Mouse (Mus musculus): ENCODE results near the gene Nedd8. TPM values are rescaled to one million over a fixed set of nuclear protein-coding genes. Genes with fewer than 3 reads are reported as not detected.

The Nedd8 gene
- polyA plus RNA-seq, 1 experiment from 2014 or later = 231 TPM

DNA sequence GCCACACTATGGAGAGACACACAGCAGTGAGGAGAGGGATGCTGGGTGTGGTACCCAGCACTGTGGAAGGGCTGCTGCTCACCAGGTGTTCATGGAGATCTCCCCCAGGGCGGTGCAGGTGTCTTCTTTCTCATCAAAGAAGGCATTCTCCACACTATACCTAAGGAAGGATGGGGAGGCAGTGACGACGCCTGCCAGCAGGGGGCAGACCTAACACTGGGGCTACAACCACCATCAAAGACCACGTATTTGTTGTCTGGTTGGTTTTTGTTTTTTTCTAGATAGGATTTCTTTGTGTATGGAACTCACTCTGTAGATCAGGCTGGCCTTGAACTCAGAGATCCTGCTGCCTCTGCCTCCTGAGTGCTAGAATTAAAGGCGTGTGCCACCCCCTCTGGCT, 42.6 kb downstream of the Nedd8 start:
- Histone ChIP-seq H3K9me3 (ENCODE audit: low read length) (no peaks in the 10 kb centered on the region), H3K4me3 (ENCODE audit: low read depth, low read length) (no peak overlapping the region), H3K36me3 (replicated peaks; ENCODE audit: insufficient read depth, low read length) (peaks cover 71% of the 10 kb centered on the region), H3K4me2 (ENCODE audit: low read depth, low read length) (no peak overlapping the region), H3K27me3 (ENCODE audit: insufficient read depth, low read length) (no peaks in the 10 kb centered on the region), H3K4me1 (ENCODE audit: insufficient read depth) (no peaks in the 10 kb centered on the region), H3K9ac (replicated peaks) (no peak overlapping the region), H3K27ac (ENCODE audit: low read depth) (no peak overlapping the region)
- WGBS (ENCODE audit: insufficient replicate concordance) = 45% methylated on average over 5 of the region's 5 CpGs
- TF ChIP-seq CTCF (IDR thresholded peaks at IDR 0.05; ENCODE audit: low read depth) (peak; percentile 90), EP300 (IDR thresholded peaks at IDR 0.05; ENCODE audit: low read depth) (no peak)
- peak; percentile 78 for DNase-seq
- peak; percentile 35; the same call in 1 of the 2 replicates for ATAC-seq

DNA sequence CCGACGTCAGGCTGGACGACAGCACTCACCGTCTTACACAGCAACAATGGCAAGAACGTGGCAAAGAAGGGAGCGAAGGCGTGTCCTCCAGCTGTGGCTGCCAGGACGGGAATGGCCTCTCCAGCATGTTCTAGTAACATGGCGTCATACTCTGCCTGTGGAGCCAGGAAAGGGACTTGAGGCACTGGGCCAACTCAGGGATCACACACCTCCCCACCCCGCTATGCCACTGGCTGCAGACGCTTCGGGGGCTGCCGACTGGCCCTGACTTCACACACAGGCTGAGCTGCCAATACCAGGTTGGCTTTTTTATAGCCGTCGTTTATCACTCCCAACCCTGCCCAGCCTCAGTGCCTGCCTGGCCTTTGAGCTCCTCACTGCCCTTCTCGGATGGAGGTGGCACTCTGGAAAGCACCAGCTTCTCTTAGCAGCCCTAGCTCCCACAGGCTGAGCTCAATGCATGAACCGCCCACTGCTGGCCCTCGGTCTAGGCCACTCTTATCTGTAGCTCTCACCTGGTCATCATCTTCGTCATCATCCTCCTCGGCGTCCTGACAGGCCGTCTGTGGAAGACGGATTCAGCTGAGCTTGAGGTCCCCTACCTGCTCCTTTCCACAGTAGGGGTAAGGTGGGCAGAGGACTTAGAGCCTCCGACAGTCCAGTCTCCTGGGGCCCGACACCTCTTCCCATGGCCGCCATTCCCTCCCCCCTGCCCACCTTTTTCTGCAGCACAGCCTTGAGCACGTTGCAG, 43.7 kb downstream of the Nedd8 start:
- Histone ChIP-seq H3K4me3 (ENCODE audit: low read depth, low read length) (no peak overlapping the region), H3K9me3 (ENCODE audit: low read length) (no peaks in the 10 kb centered on the region), H3K4me1 (ENCODE audit: insufficient read depth) (no peaks in the 10 kb centered on the region), H3K27ac (ENCODE audit: low read depth) (no peak overlapping the region), H3K9ac (replicated peaks) (no peak overlapping the region), H3K4me2 (ENCODE audit: low read depth, low read length) (no peak overlapping the region), H3K27me3 (ENCODE audit: insufficient read depth, low read length) (no peaks in the 10 kb centered on the region), H3K36me3 (replicated peaks; ENCODE audit: insufficient read depth, low read length) (peaks cover 61% of the 10 kb centered on the region)
- TF ChIP-seq EP300 (IDR thresholded peaks at IDR 0.05; ENCODE audit: low read depth) (no peak), CTCF (IDR thresholded peaks at IDR 0.05; ENCODE audit: low read depth) (no peak)
- 85% methylated on average over 27 of the region's 27 CpGs for WGBS (ENCODE audit: insufficient replicate concordance)
- ATAC-seq = peak; percentile 62
- DNase-seq = no peak

DNA sequence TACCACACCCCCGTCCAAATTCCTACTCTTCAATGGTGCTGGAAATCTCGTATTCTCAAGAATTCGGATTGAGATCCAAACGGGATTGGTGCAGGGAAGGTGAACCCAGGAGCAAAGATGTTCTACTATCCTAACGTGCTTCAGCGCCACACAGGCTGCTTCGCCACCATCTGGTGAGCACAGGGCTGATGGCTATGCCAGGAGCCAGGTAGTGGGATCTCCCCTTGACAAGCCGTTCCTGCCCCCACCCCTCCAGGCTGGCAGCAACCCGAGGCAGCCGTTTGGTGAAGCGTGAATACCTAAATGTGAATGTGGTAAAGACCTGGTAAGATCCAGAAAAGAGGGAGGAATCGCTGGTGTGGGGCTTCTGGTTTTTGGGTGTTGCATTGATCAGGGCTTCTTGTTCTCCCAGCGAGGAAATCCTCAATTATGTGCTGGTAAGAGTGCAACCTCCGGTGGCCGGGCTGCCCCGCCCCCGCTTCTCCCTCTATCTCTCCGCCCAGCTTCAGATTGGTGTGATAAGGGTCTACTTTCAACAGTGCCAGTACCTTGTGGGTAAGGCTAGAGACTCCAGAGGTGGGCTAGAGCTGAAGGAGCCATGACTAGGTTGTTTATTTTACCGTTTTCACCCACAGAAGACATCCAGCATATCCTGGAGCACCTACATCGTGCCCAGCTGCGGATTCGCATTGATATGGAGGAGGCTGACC, 53.3 kb downstream of the Nedd8 start:
- Histone ChIP-seq H3K9me3 (ENCODE audit: low read length) (no peaks in the 10 kb centered on the region), H3K4me1 (ENCODE audit: insufficient read depth) (peaks cover 21% of the 10 kb centered on the region), H3K4me2 (ENCODE audit: low read depth, low read length) (peak overlapping the region; percentile 72), H3K36me3 (replicated peaks; ENCODE audit: insufficient read depth, low read length) (no peaks in the 10 kb centered on the region; the same call in 1 of the 2 replicates), H3K4me3 (ENCODE audit: low read depth, low read length) (peak overlapping the region; percentile 39), H3K9ac (replicated peaks) (peak overlapping the region; percentile 50), H3K27ac (ENCODE audit: low read depth) (0 out of 2 replicates have a peak overlapping the region, but pooled peaks have one; percentile 22), H3K27me3 (ENCODE audit: insufficient read depth, low read length) (peaks cover 8% of the 10 kb centered on the region; the same call in 1 of the 2 replicates)
- 26% methylated on average over 22 of the region's 22 CpGs for WGBS (ENCODE audit: insufficient replicate concordance)
- peak; percentile 32 for ATAC-seq
- peak; percentile 45 for DNase-seq
- TF ChIP-seq EP300 (IDR thresholded peaks at IDR 0.05; ENCODE audit: low read depth) = peak; percentile 77
- no peak for TF ChIP-seq CTCF (IDR thresholded peaks at IDR 0.05; ENCODE audit: low read depth)

DNA sequence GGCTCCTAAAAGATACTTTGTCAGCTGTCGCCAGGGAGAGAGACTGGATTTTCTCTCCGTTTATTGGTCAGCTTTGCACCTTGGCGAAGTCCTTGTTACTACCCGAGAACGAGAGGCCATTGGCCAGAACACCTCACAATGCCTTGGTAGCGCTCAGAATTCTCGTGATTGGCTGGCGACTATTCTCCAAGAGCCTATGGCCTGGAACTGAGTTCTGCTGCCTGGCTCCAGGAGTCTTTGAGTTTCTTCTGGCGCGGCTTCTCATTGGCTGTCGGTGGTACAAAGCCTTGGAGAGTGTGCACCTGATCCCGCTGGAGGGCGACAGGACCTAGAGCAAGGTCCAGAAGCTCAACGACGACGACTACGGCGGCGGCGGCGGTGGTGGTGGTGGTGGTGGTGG, 54.1 kb downstream of the Nedd8 start, which contains the start of gene Rec8:
Gene Rec8, plus strand, starts transcription at position 216 of the 400 bp plus-strand sequence.
- H3K4me3 ChIP-seq (ENCODE audit: low read depth, low read length) = peak within 1 kb of the TSS; percentile 39
- peak; percentile 71 for ATAC-seq
- peak within 1 kb of the TSS; percentile 22; the same call in 1 of the 2 replicates for H3K27ac ChIP-seq (ENCODE audit: low read depth)
- H3K4me1 ChIP-seq (ENCODE audit: insufficient read depth) = peaks cover 21% of the 10 kb centered on the region
- peak; percentile 62 for DNase-seq
- peaks cover 8% of the 10 kb centered on the region; the same call in 1 of the 2 replicates for H3K27me3 ChIP-seq (ENCODE audit: insufficient read depth, low read length)
- TF ChIP-seq EP300 (IDR thresholded peaks at IDR 0.05; ENCODE audit: low read depth) (no peak), CTCF (IDR thresholded peaks at IDR 0.05; ENCODE audit: low read depth) (peak; percentile 45)
- peak within 1 kb of the TSS; percentile 50 for H3K9ac ChIP-seq (replicated peaks)
- WGBS (ENCODE audit: insufficient replicate concordance) = 28% methylated on average over 21 of the region's 21 CpGs
- H3K36me3 ChIP-seq (replicated peaks; ENCODE audit: insufficient read depth, low read length) = no peaks in the 10 kb centered on the region
- H3K4me2 ChIP-seq (ENCODE audit: low read depth, low read length) = peak within 1 kb of the TSS; percentile 72
- H3K9me3 ChIP-seq (ENCODE audit: low read length) = no peaks in the 10 kb centered on the region

DNA sequence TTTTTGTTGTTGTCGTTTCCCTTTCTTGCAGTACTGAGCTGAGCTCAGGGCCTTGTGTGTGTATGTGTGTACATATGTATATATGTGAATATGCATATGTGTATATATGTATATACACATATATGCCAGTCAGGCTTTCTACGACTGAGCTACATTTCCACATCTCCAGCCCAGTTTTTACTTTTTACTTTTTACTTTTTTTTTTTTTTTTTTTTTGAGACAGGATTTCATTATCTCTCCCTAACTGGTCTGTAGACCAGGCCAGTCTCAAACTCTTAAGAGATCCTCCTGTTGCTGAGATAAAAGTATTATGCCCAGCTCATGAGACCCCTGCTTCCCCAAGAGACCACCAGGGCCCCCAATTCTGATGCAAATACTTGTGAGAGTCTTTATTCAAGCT, 55.1 kb downstream of the Nedd8 start:
- WGBS (ENCODE audit: insufficient replicate concordance) = 70% methylated on average over 2 of the region's 2 CpGs
- TF ChIP-seq EP300 (IDR thresholded peaks at IDR 0.05; ENCODE audit: low read depth) (no peak), CTCF (IDR thresholded peaks at IDR 0.05; ENCODE audit: low read depth) (no peak)
- H3K9ac ChIP-seq (replicated peaks) = no peak overlapping the region

DNA sequence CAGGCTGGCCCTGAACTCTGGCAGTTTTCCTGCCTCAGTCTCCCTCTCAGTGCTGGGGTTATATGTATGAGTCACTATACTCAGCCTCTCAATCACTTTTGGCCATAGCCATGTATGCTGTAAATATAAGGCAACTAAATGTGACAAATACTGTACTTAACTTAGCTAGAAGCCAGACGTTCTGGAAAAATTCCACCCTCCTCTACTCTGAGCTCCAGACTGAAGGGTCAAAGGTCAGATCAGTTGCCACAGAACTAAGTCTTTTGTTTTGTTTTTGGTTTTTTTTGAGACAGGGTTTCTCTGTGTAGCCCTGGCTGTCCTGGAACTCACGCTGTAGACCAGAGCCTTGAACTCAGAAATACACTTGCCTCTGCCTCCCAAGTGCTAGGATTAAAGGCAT, 56.0 kb downstream of the Nedd8 start:
- peak overlapping the region; percentile 48; the same call in 1 of the 2 replicates for H3K27ac ChIP-seq (ENCODE audit: low read depth)
- WGBS (ENCODE audit: insufficient replicate concordance) = 56% methylated on average over 2 of the region's 2 CpGs

More for the DNA sequence above, 55.1 kb downstream of the Nedd8 start:
- H3K9me3 ChIP-seq (ENCODE audit: low read length) = no peaks in the 10 kb centered on the region
- no peak overlapping the region for H3K4me2 ChIP-seq (ENCODE audit: low read depth, low read length)
- DNase-seq = no peak
- H3K4me1 ChIP-seq (ENCODE audit: insufficient read depth) = peaks cover 21% of the 10 kb centered on the region
- H3K27ac ChIP-seq (ENCODE audit: low read depth) = no peak overlapping the region; the same call in 1 of the 2 replicates
- no peaks in the 10 kb centered on the region for H3K36me3 ChIP-seq (replicated peaks; ENCODE audit: insufficient read depth, low read length)
- ATAC-seq = no peak
- H3K27me3 ChIP-seq (ENCODE audit: insufficient read depth, low read length) = peaks cover 8% of the 10 kb centered on the region; the same call in 1 of the 2 replicates
- H3K4me3 ChIP-seq (ENCODE audit: low read depth, low read length) = no peak overlapping the region

More for the DNA sequence above, 56.0 kb downstream of the Nedd8 start:
- H3K36me3 ChIP-seq (replicated peaks; ENCODE audit: insufficient read depth, low read length) = 0 out of 2 replicates have a peak, but pooled peaks cover 2% of the 10 kb centered on the region
- DNase-seq (no peak), ATAC-seq (no peak)
- H3K4me2 ChIP-seq (ENCODE audit: low read depth, low read length) = no peak overlapping the region
- H3K9me3 ChIP-seq (ENCODE audit: low read length) = no peaks in the 10 kb centered on the region
- H3K27me3 ChIP-seq (ENCODE audit: insufficient read depth, low read length) = peaks cover 8% of the 10 kb centered on the region; the same call in 1 of the 2 replicates
- TF ChIP-seq CTCF (IDR thresholded peaks at IDR 0.05; ENCODE audit: low read depth) (no peak), EP300 (IDR thresholded peaks at IDR 0.05; ENCODE audit: low read depth) (no peak)
- H3K4me1 ChIP-seq (ENCODE audit: insufficient read depth) = peaks cover 21% of the 10 kb centered on the region
- no peak overlapping the region for H3K9ac ChIP-seq (replicated peaks)
- no peak overlapping the region for H3K4me3 ChIP-seq (ENCODE audit: low read depth, low read length)

Data from liver, postnatal 0 days (tissue).